Mouse (Mus musculus) hindbrain, embryonic 12.5 days (tissue): ENCODE data around the gene Sbk3. TPM values are rescaled to one million over a fixed set of nuclear protein-coding genes. Genes with fewer than 3 reads are reported as not detected.
A peak's percentile ranks its signal among the peaks of the same experiment; 100 is the strongest.
"Not testable (repeated sequence)": the region's sequence is repeated elsewhere in the genome, so short reads cannot be mapped to it uniquely, and the experiment has no call there.

Source experiments
- ATAC-seq: fragments of 200-750 bp; cut with Nextera tagmentation; 2 replicates; pipeline ENCODE4 v1.8.0; 2017; ENCODE audit warnings: moderate TSS enrichment; ENCODE audit not compliant: low FRiP score
- H3K27ac ChIP-seq: fragments of 300-500 bp; sonication (generic); 2 replicates; pipeline ENCODE4 v1.5.1; 2016; ENCODE audit warnings: mild to moderate bottlenecking
- H3K27me3 ChIP-seq: fragments of 300-500 bp; sonication (generic); 2 replicates; pipeline ENCODE4 v1.6.1; 2016; ENCODE audit warnings: mild to moderate bottlenecking
- H3K36me3 ChIP-seq: fragments of 300-500 bp; sonication (generic); 2 replicates; pipeline ENCODE4 v1.6.1; 2016; ENCODE audit warnings: mild to moderate bottlenecking
- H3K4me1 ChIP-seq: fragments of 300-500 bp; sonication (generic); 2 replicates; pipeline ENCODE4 v1.6.1; 2016
- H3K4me2 ChIP-seq: fragments of 300-500 bp; sonication (generic); replicated peaks from 2 replicates; pipeline ENCODE4 v1.6.1; 2016; ENCODE audit warnings: mild to moderate bottlenecking
- H3K4me3 ChIP-seq: fragments of 300-500 bp; sonication (generic); 2 replicates; pipeline ENCODE4 v1.5.1; 2016; ENCODE audit warnings: mild to moderate bottlenecking
- H3K9ac ChIP-seq: fragments of 300-500 bp; sonication (generic); 2 replicates; pipeline ENCODE4 v1.6.1; 2016; ENCODE audit warnings: mild to moderate bottlenecking, moderate library complexity
- H3K9me3 ChIP-seq: fragments of 300-500 bp; sonication (generic); replicated peaks from 2 replicates; pipeline ENCODE4 v1.6.1; 2016; ENCODE audit warnings: mild to moderate bottlenecking
- WGBS: fragments of 180-500 bp; shearing (Covaris S2); methylation state at CpG from one replicate; pipeline ENCODE4 v1.1.7; 2016; 5-methylcytosine and 5-hydroxymethylcytosine counted together
- polyA plus RNA-seq: library from polyadenylated mRNA; unstranded; fragments of >200 nt; fragmentation: Nextera tagmentation; extraction: Ambion mirVana; gene quantifications from 2 replicates; pipeline ENCODE4 v1.2.1, GENCODE M21; 2016

Sbk3 gene
- polyA plus RNA-seq, 1 experiment from 2014 or later, result 0.19 TPM

- ATAC-seq, result no peak
- Histone ChIP-seq H3K27ac (no peak overlapping the region), H3K4me2 (0 out of 2 replicates have a peak overlapping the region, but pooled peaks have one; percentile 4), H3K27me3 (no peaks in the 10 kb centered on the region), H3K36me3 (peaks cover 56% of the 10 kb centered on the region), H3K4me1 (peaks cover 11% of the 10 kb centered on the region), H3K4me3 (peak overlapping the region; percentile 4; the same call in 1 of the 2 replicates), H3K9ac (no peak overlapping the region), H3K9me3 (no peaks in the 10 kb centered on the region)
- 93% methylated on average over 27 of the region's 27 CpGs for WGBS
Measured at GRCm38 (mm10) chr7:5012681-5013513, 41.9 kb upstream of the Sbk3 start.

- Histone ChIP-seq H3K36me3 (peaks cover 71% of the 10 kb centered on the region), H3K4me3 (no peak overlapping the region), H3K27ac (no peak overlapping the region), H3K4me2 (no peak overlapping the region), H3K4me1 (peaks cover 3% of the 10 kb centered on the region; the same call in 1 of the 2 replicates), H3K9ac (no peak overlapping the region), H3K27me3 (no peaks in the 10 kb centered on the region), H3K9me3 (no peaks in the 10 kb centered on the region)
- ATAC-seq, result no peak
- WGBS, result 96% methylated on average over 26 of the region's 26 CpGs
Measured at GRCm38 (mm10) chr7:5008229-5008628, 37.3 kb upstream of the Sbk3 start.

- 72% methylated on average over 8 of the region's 8 CpGs for WGBS
- H3K9ac ChIP-seq, H3K27ac ChIP-seq, H3K27me3 ChIP-seq, H3K4me1 ChIP-seq, ATAC-seq, H3K4me2 ChIP-seq, H3K9me3 ChIP-seq, H3K4me3 ChIP-seq: not testable (repeated sequence)
- peaks cover 21% of the 10 kb centered on the region for H3K36me3 ChIP-seq
Measured at GRCm38 (mm10) chr7:5002876-5003275, 31.9 kb upstream of the Sbk3 start.

GRCm38 (mm10) chr7:4999876-5000275, 28.9 kb upstream of the Sbk3 start:
- H3K36me3 ChIP-seq, result no peaks in the 10 kb centered on the region
- peaks cover 4% of the 10 kb centered on the region for H3K27me3 ChIP-seq
- peaks cover 12% of the 10 kb centered on the region for H3K4me1 ChIP-seq
- H3K4me2 ChIP-seq, result no peak overlapping the region
- H3K27ac ChIP-seq, result no peak overlapping the region
- no peaks in the 10 kb centered on the region for H3K9me3 ChIP-seq
- WGBS, result 60% methylated on average over 2 of the region's 2 CpGs
- no peak overlapping the region for H3K9ac ChIP-seq
- no peak for ATAC-seq
- H3K4me3 ChIP-seq, result no peak overlapping the region

- peak overlapping the region; percentile 95 for H3K9ac ChIP-seq
- peaks cover 33% of the 10 kb centered on the region for H3K4me1 ChIP-seq
- no peaks in the 10 kb centered on the region; the same call in 1 of the 2 replicates for H3K9me3 ChIP-seq
- peaks cover 23% of the 10 kb centered on the region for H3K27me3 ChIP-seq
- peaks cover 22% of the 10 kb centered on the region for H3K36me3 ChIP-seq
- peak overlapping the region; percentile 77 for H3K4me3 ChIP-seq
- peak overlapping the region; percentile 89 for H3K4me2 ChIP-seq
- ATAC-seq, result no peak
- 66% methylated on average over 8 of the region's 8 CpGs for WGBS
- peak overlapping the region; percentile 78; the same call in 1 of the 2 replicates for H3K27ac ChIP-seq
Measured at GRCm38 (mm10) chr7:4996934-4997333, 26.0 kb upstream of the Sbk3 start.

- peak within 1 kb of the TSS; percentile 89 for H3K4me2 ChIP-seq
- peak within 1 kb of the TSS; percentile 95 for H3K9ac ChIP-seq
- peak; percentile 86 for ATAC-seq
- peak within 1 kb of the TSS; percentile 77 for H3K4me3 ChIP-seq
- 5% methylated on average over 15 of the region's 26 CpGs for WGBS
- H3K27ac ChIP-seq, result peak within 1 kb of the TSS; percentile 78
- peaks cover 33% of the 10 kb centered on the region for H3K4me1 ChIP-seq
- peaks cover 29% of the 10 kb centered on the region for H3K36me3 ChIP-seq
- no peaks in the 10 kb centered on the region; the same call in 1 of the 2 replicates for H3K9me3 ChIP-seq
- H3K27me3 ChIP-seq, result peaks cover 23% of the 10 kb centered on the region
Measured at GRCm38 (mm10) chr7:4996003-4996895, 25.3 kb upstream of the Sbk3 start, which contains the start of gene Zfp579. Gene Zfp579, minus strand, starts transcription at chr7:4996158.

GRCm38 (mm10) chr7:4995268-4996002, 24.5 kb upstream of the Sbk3 start:
- peaks cover 33% of the 10 kb centered on the region for H3K4me1 ChIP-seq
- ATAC-seq, result peak; percentile 63
- H3K27ac ChIP-seq, result peak overlapping the region; percentile 78
- peaks cover 37% of the 10 kb centered on the region for H3K36me3 ChIP-seq
- 8% methylated on average over 19 of the region's 19 CpGs for whole genome bisulfite sequencing
- H3K9me3 ChIP-seq, result peaks cover 3% of the 10 kb centered on the region; the same call in 1 of the 2 replicates
- H3K4me3 ChIP-seq, result peak overlapping the region; percentile 77
- H3K27me3 ChIP-seq, result peaks cover 23% of the 10 kb centered on the region
- H3K9ac ChIP-seq, result peak overlapping the region; percentile 95
- H3K4me2 ChIP-seq, result peak overlapping the region; percentile 89

- WGBS, result 48% methylated on average over 58 of the region's 59 CpGs
Measured at GRCm38 (mm10) chr7:4993999-4994788, 23.2 kb upstream of the Sbk3 start.

GRCm38 (mm10) chr7:4993347-4993998, 22.5 kb upstream of the Sbk3 start:
- peak overlapping the region; percentile 77 for H3K4me3 ChIP-seq
- H3K36me3 ChIP-seq, result peaks cover 37% of the 10 kb centered on the region
- WGBS, result 27% methylated on average over 55 of the region's 55 CpGs
- no peak overlapping the region for H3K27ac ChIP-seq
- H3K9ac ChIP-seq, result peak overlapping the region; percentile 95
- peaks cover 23% of the 10 kb centered on the region for H3K27me3 ChIP-seq
- H3K4me1 ChIP-seq, result peaks cover 33% of the 10 kb centered on the region
- ATAC-seq, result no peak
- H3K9me3 ChIP-seq, result peaks cover 4% of the 10 kb centered on the region; the same call in 1 of the 2 replicates
- H3K4me2 ChIP-seq, result peak overlapping the region; percentile 89

More at GRCm38 (mm10) chr7:4993999-4994788, 23.2 kb upstream of the Sbk3 start:
- H3K4me1 ChIP-seq, result peaks cover 33% of the 10 kb centered on the region
- ATAC-seq, result no peak
- peak overlapping the region; percentile 89 for H3K4me2 ChIP-seq
- H3K27me3 ChIP-seq, result peaks cover 23% of the 10 kb centered on the region
- H3K27ac ChIP-seq, result no peak overlapping the region
- peaks cover 37% of the 10 kb centered on the region for H3K36me3 ChIP-seq
- H3K9me3 ChIP-seq, result peaks cover 4% of the 10 kb centered on the region; the same call in 1 of the 2 replicates
- H3K4me3 ChIP-seq, result peak overlapping the region; percentile 77
- H3K9ac ChIP-seq, result peak overlapping the region; percentile 95

- WGBS, result 64% methylated on average over 2 of the region's 2 CpGs
- Histone ChIP-seq H3K4me3 (no peak overlapping the region), H3K9me3 (0 out of 2 replicates have a peak, but pooled peaks cover 4% of the 10 kb centered on the region), H3K27ac (no peak overlapping the region), H3K36me3 (peaks cover 28% of the 10 kb centered on the region), H3K4me2 (no peak overlapping the region), H3K9ac (no peak overlapping the region), H3K27me3 (peaks cover 10% of the 10 kb centered on the region), H3K4me1 (peaks cover 5% of the 10 kb centered on the region)
- no peak for ATAC-seq
Measured at GRCm38 (mm10) chr7:4988250-4988649, 17.3 kb upstream of the Sbk3 start.
